Mouse (Mus musculus) bone marrow, adult 2 months (tissue): ENCODE measurements around the gene H2-M10.5. TPM values are rescaled to one million over a fixed set of nuclear protein-coding genes. Genes with fewer than 3 reads are reported as not detected.

Experiments used
- H3K27ac ChIP-seq: fragments of 200-500 bp; 2 replicates; pipeline ENCODE4 v1.5.1; 2012; ENCODE audit warnings: low read depth, mild to moderate bottlenecking, control low read depth, inconsistent platforms, low read length; ENCODE audit not compliant: control insufficient read depth, poor library complexity, insufficient read depth
- H3K4me1 ChIP-seq: fragments of 200-500 bp; 2 replicates; pipeline ENCODE4 v1.6.1; 2011; ENCODE audit warnings: low read length; ENCODE audit not compliant: control insufficient read depth, insufficient read depth
- H3K4me3 ChIP-seq: fragments of 200-500 bp; replicated peaks from 2 replicates; pipeline ENCODE3; 2011; ENCODE audit warnings: mild to moderate bottlenecking, low read depth, low read length, control low read depth; ENCODE audit not compliant: control insufficient read depth
- CTCF ChIP-seq: fragments of 200-500 bp; IDR thresholded peaks from 2 replicates; pipeline ENCODE4 v1.5.1; 2011; ENCODE audit warnings: low read length, control low read depth; ENCODE audit not compliant: control insufficient read depth, insufficient read depth
- POLR2A ChIP-seq: fragments of 200-500 bp; IDR thresholded peaks from 2 replicates; pipeline ENCODE4 v1.6.1; 2011; ENCODE audit warnings: low read depth, mild to moderate bottlenecking, control low read depth, low read length, borderline replicate concordance; ENCODE audit not compliant: control insufficient read depth
- WGBS: fragments of 180-500 bp; shearing (Covaris S2); methylation state at CpG from one replicate; pipeline ENCODE4 v1.1.7; 2018; 5-methylcytosine and 5-hydroxymethylcytosine counted together
- polyA plus RNA-seq: library from polyadenylated mRNA; stranded (reverse); fragments of >200 nt; gene quantifications from 2 replicates; pipeline ENCODE4 v1.2.4, GENCODE M21; 2011; ENCODE audit warnings: low replicate concordance; ENCODE audit not compliant: missing spikeins, insufficient read depth, insufficient read length

Gene H2-M10.5
- polyA plus RNA-seq, 1 experiment, result not detected

DNA sequence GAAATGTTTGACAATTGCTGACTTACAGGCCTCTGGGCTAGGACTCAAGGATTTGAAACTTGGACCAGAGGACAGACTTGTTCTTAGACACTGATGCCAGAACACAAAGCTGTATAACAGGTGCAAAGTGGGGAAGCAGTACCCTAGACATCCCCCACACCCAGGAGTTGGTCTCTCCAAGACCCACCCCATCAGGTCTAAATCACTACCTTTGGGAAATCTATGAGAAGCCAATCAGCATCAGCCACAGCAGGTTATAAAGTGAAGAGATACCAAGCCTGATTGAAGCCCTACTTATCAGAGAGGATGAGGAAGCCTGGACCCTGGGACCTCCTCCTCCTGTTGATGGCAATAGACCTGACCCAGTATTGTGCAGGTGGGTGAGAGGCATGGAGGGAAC lies 39.2 kb downstream of the H2-M10.5 start, which contains the start of gene H2-M10.6:
H2-M10.6 (plus strand) TSS at position 301 of the 400 bp plus-strand sequence.
- no peak for TF ChIP-seq CTCF
- no peak for TF ChIP-seq POLR2A
- Histone ChIP-seq H3K4me1 (no peaks in the 10 kb centered on the region), H3K27ac (no peak within 1 kb of the TSS), H3K4me3 (no peak within 1 kb of the TSS)

DNA sequence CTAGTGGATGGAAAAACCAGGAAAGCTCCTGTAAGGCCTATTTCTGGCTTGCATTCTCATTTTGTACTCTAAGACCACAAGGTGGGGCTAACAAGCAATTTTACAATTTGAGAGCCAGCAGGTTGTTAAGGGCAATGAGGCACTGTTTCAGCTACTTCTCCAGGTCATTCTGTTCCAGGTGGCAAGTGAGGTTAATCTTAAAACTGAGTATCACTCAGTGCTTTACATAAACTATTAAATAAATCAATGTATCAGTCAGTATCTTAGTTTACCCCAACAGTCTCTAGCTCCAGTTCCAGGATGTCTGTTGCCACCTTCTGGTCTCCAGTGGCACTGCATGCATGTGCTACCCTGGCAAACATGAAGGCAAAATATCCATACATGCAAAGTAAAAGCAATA lies 51.3 kb downstream of the H2-M10.5 start:
- Histone ChIP-seq H3K4me3 (no peak overlapping the region), H3K4me1 (no peaks in the 10 kb centered on the region; the same call in 1 of the 2 replicates), H3K27ac (no peak overlapping the region)
- TF ChIP-seq POLR2A (no peak), CTCF (peak; percentile 75)

DNA sequence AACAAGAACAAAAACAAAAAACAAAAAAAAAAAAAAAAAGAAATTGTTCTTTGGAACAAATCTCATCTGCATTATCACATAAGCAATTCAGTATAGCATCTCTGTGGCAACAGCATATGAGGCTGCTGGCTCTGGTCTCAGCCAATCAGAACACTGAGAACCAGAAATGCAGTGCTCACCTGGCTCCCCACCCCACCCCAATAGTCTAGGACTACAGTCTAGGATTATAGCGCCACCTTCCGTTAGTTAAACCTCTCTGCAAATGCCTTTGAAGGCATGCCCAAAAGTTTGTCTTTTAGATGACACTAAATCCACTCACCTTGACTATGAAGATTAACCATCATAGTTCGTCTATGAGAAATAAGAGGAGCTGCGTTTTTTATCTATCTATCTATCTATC lies 52.8 kb downstream of the H2-M10.5 start:
- Histone ChIP-seq H3K4me3 (no peak overlapping the region), H3K4me1 (no peaks in the 10 kb centered on the region; the same call in 1 of the 2 replicates), H3K27ac (no peak overlapping the region)
- TF ChIP-seq CTCF (0 out of 2 replicates have a peak, but pooled peaks have one; percentile 8), POLR2A (no peak)
- WGBS, result 13% methylated on average over 4 of the region's 4 CpGs

Other genes with a start within 250 kb of the H2-M10.5 start
- not detected in 2 replicates for gene H2-M11, start 225.8 kb upstream of the H2-M10.5 start, polyA plus RNA-seq
- gene H2-M9, start 130.2 kb upstream of the H2-M10.5 start, polyA plus RNA-seq, result not detected in 2 replicates
- not detected in 2 replicates for gene H2-M1, start 100.7 kb upstream of the H2-M10.5 start, polyA plus RNA-seq
- not detected in 2 replicates for gene H2-M10.6, start 39.3 kb downstream of the H2-M10.5 start, polyA plus RNA-seq
- 20.9 and 39.6 TPM in 2 replicates for gene Trim26, start 64.2 kb downstream of the H2-M10.5 start, polyA plus RNA-seq
- gene Trim15, start 94.3 kb downstream of the H2-M10.5 start, polyA plus RNA-seq, result 1.6 TPM in 1 of 2 replicates, not detected in the other
- gene Trim10, start 96.7 kb downstream of the H2-M10.5 start, polyA plus RNA-seq, result 108 and 159 TPM in 2 replicates
- not detected in 2 replicates for gene Trim40, start 117.2 kb downstream of the H2-M10.5 start, polyA plus RNA-seq
- gene Trim31, start 125.2 kb downstream of the H2-M10.5 start, polyA plus RNA-seq, result not detected in 2 replicates
- gene Rnf39, start 170.0 kb downstream of the H2-M10.5 start, polyA plus RNA-seq, result not detected in 2 replicates
- 21.2 and 37.5 TPM in 2 replicates for gene Ppp1r11, start 178.8 kb downstream of the H2-M10.5 start, polyA plus RNA-seq
- gene Znrd1, start 185.6 kb downstream of the H2-M10.5 start, polyA plus RNA-seq, result 53.8 and 62.7 TPM in 2 replicates
- gene Znrd1as, start 185.7 kb downstream of the H2-M10.5 start, polyA plus RNA-seq, result 4.0 and 7.8 TPM in 2 replicates
- gene 2410137M14Rik, start 208.3 kb downstream of the H2-M10.5 start, polyA plus RNA-seq, result 1.8 TPM in 1 of 2 replicates, not detected in the other
- gene H2-M5, start 216.6 kb downstream of the H2-M10.5 start, polyA plus RNA-seq, result 5.6 and 15.2 TPM in 2 replicates
- 1.3 and 19.0 TPM in 2 replicates for gene Zfp57, start 228.3 kb downstream of the H2-M10.5 start, polyA plus RNA-seq